Mouse (Mus musculus) spleen, postnatal 10 days (tissue): Measurements from ENCODE around the gene Dennd4a.

Experiments used
- DNase-seq, 2 experiments: peaks; one replicate each; pipeline ENCODE4 v3.0.0; 2021 to 2022; ENCODE audit warnings: low spot score in 2 of 2

The Dennd4a gene

GRCm38 (mm10) chr9:64810822-64811537 lies at the start of gene Dennd4a:
TSS of gene Dennd4a (plus strand) at chr9:64811340.
- peak; percentile 95 to 98 for DNase-seq

GRCm38 (mm10) chr9:64764824-64765223 lies 46.3 kb upstream of the Dennd4a start:
- DNase-seq = no peak

GRCm38 (mm10) chr9:64766136-64766535 lies 45.0 kb upstream of the Dennd4a start:
- DNase-seq = no peak

- DNase-seq = no peak
Observed at GRCm38 (mm10) chr9:64767796-64768195, 43.3 kb upstream of the Dennd4a start.

GRCm38 (mm10) chr9:64769066-64769695 lies 42.0 kb upstream of the Dennd4a start:
- peak in 1 of 2 experiments; percentile 68 for DNase-seq

GRCm38 (mm10) chr9:64769911-64770310 lies 41.2 kb upstream of the Dennd4a start:
- no peak for DNase-seq

- no peak for DNase-seq
Observed at GRCm38 (mm10) chr9:64770411-64770849, 40.7 kb upstream of the Dennd4a start.

GRCm38 (mm10) chr9:64771236-64771635 lies 39.9 kb upstream of the Dennd4a start:
- DNase-seq = peak in 1 of 2 experiments; percentile 45

- DNase-seq = no peak
Observed at GRCm38 (mm10) chr9:64773254-64773653, 37.9 kb upstream of the Dennd4a start.

GRCm38 (mm10) chr9:64773936-64774335 lies 37.2 kb upstream of the Dennd4a start:
- DNase-seq = no peak

- no peak for DNase-seq
Observed at GRCm38 (mm10) chr9:64774411-64774811, 36.7 kb upstream of the Dennd4a start.

- no peak for DNase-seq
Observed at GRCm38 (mm10) chr9:64774883-64775282, 36.3 kb upstream of the Dennd4a start.

- DNase-seq = no peak
Observed at GRCm38 (mm10) chr9:64775491-64775890, 35.6 kb upstream of the Dennd4a start.

- DNase-seq = no peak
Observed at GRCm38 (mm10) chr9:64777441-64777987, 33.6 kb upstream of the Dennd4a start.

GRCm38 (mm10) chr9:64778151-64778550 lies 33.0 kb upstream of the Dennd4a start:
- DNase-seq = peak in 1 of 2 experiments; percentile 62

GRCm38 (mm10) chr9:64779628-64780027 lies 31.5 kb upstream of the Dennd4a start:
- no peak for DNase-seq

- no peak for DNase-seq
Observed at GRCm38 (mm10) chr9:64783511-64783910, 27.6 kb upstream of the Dennd4a start.

- DNase-seq = peak; percentile 83 to 92
Observed at GRCm38 (mm10) chr9:64784841-64785240, 26.3 kb upstream of the Dennd4a start.

- no peak for DNase-seq
Observed at GRCm38 (mm10) chr9:64786216-64786905, 24.8 kb upstream of the Dennd4a start.

- no peak for DNase-seq
Observed at GRCm38 (mm10) chr9:64788070-64788469, 23.1 kb upstream of the Dennd4a start.

GRCm38 (mm10) chr9:64789341-64789761 lies 21.8 kb upstream of the Dennd4a start:
- DNase-seq = peak; percentile 37 to 65

GRCm38 (mm10) chr9:64789887-64790400 lies 21.2 kb upstream of the Dennd4a start:
- no peak for DNase-seq
